Mouse (Mus musculus) heart, postnatal 0 days (tissue): ENCODE data around the gene Birc3. TPM values are rescaled to one million over a fixed set of nuclear protein-coding genes. Genes with fewer than 3 reads are reported as not detected.
"Not testable (repeated sequence)": the region's sequence is repeated elsewhere in the genome, so short reads cannot be mapped to it uniquely, and the experiment has no call there.

Source experiments
- ATAC-seq: fragments of 200-750 bp; cut with Nextera tagmentation; 2 replicates; pipeline ENCODE4 v1.8.0; 2017; ENCODE audit warnings: low read depth, moderate number of reproducible peaks, moderate library complexity; ENCODE audit not compliant: insufficient read depth
- DNase-seq: peaks from one replicate; pipeline ENCODE4 v3.0.0-alpha.2; 2016; ENCODE audit warnings: low spot score
- H3K27ac ChIP-seq: fragments of 300-500 bp; sonication (generic); 2 replicates; pipeline ENCODE4 v1.5.1; 2014; ENCODE audit warnings: low read depth, mild to moderate bottlenecking
- H3K27me3 ChIP-seq: fragments of 300-500 bp; sonication (generic); 2 replicates; pipeline ENCODE4 v1.6.1; 2014; ENCODE audit warnings: low read length, mixed read lengths; ENCODE audit not compliant: control insufficient read depth, insufficient read depth
- H3K36me3 ChIP-seq: fragments of 300-500 bp; sonication (generic); replicated peaks from 2 replicates; pipeline ENCODE4 v1.6.1; 2014; ENCODE audit warnings: low read length, mixed read lengths; ENCODE audit not compliant: control insufficient read depth, insufficient read depth
- H3K4me1 ChIP-seq: fragments of 300-500 bp; sonication (generic); 2 replicates; pipeline ENCODE4 v1.6.1; 2014; ENCODE audit warnings: antibody characterized with exemption; ENCODE audit not compliant: control insufficient read depth, insufficient read depth
- H3K4me2 ChIP-seq: fragments of 300-500 bp; sonication (generic); 2 replicates; pipeline ENCODE4 v1.6.1; 2014; ENCODE audit warnings: low read depth, mild to moderate bottlenecking, low read length, moderate library complexity
- H3K4me3 ChIP-seq: fragments of 300-500 bp; sonication (generic); 2 replicates; pipeline ENCODE4 v1.5.1; 2014; ENCODE audit warnings: low read depth, low read length
- H3K9ac ChIP-seq: fragments of 300-500 bp; sonication (generic); replicated peaks from 2 replicates; pipeline ENCODE4 v1.6.1; 2014; ENCODE audit warnings: low read depth, low read length, mixed read lengths
- H3K9me3 ChIP-seq: fragments of 300-500 bp; sonication (generic); replicated peaks from 2 replicates; pipeline ENCODE4 v1.6.1; 2016; ENCODE audit warnings: low read length; ENCODE audit not compliant: control insufficient read depth
- CTCF ChIP-seq: IDR thresholded peaks from 2 replicates; pipeline ENCODE4 v1.5.1; 2016; ENCODE audit warnings: antibody characterized with exemption, control low read depth, low read depth
- EP300 ChIP-seq: IDR thresholded peaks from 2 replicates; pipeline ENCODE4 v1.6.1; 2016; ENCODE audit warnings: antibody characterized with exemption, low read depth
- WGBS: fragments of 180-500 bp; shearing (Covaris S2); extraction: QIAGEN DNeasy Blood & Tissue Kit; methylation state at CpG from one replicate; pipeline ENCODE4 v1.1.7; 2014; 5-methylcytosine and 5-hydroxymethylcytosine counted together
- polyA plus RNA-seq: library from polyadenylated mRNA; unstranded; fragments of >200 nt; fragmentation: Nextera tagmentation; extraction: Ambion mirVana; gene quantifications from 2 replicates; pipeline ENCODE4 v1.2.1, GENCODE M21; 2015
- total RNA-seq: library from RNA; depleted of rRNA; stranded (reverse); fragments of >200 nt; gene quantifications from 2 replicates; pipeline ENCODE4 v1.2.3, GENCODE M21; 2014; ENCODE audit warnings: low replicate concordance

Gene Birc3
- total and polyA plus RNA-seq, 2 experiments from 2014 or later, result 3.9 to 7.1 TPM

- no peak for DNase-seq
- WGBS, result 67% methylated on average over 4 of the region's 4 CpGs
- no peak for TF ChIP-seq CTCF
- TF ChIP-seq EP300, result no peak
- H3K4me1 ChIP-seq, result no peaks in the 10 kb centered on the region
- no peak overlapping the region for H3K9ac ChIP-seq
- H3K27ac ChIP-seq, result 0 out of 2 replicates have a peak overlapping the region, but pooled peaks have one; percentile 74
- H3K9me3 ChIP-seq, result no peaks in the 10 kb centered on the region
- H3K27me3 ChIP-seq, result no peaks in the 10 kb centered on the region
- ATAC-seq, result no peak
- H3K36me3 ChIP-seq, result no peaks in the 10 kb centered on the region; the same call in 1 of the 2 replicates
- peak overlapping the region; percentile 55; the same call in 1 of the 2 replicates for H3K4me3 ChIP-seq
- H3K4me2 ChIP-seq, result peak overlapping the region; percentile 80; the same call in 1 of the 2 replicates
Observed at GRCm38 (mm10) chr9:7871316-7872043, 1.5 kb downstream of the Birc3 start.

- ATAC-seq (no peak), DNase-seq (no peak)
- no peak overlapping the region for H3K9ac ChIP-seq
- H3K27ac ChIP-seq, result 0 out of 2 replicates have a peak overlapping the region, but pooled peaks have one; percentile 30
- no peaks in the 10 kb centered on the region for H3K9me3 ChIP-seq
- 88% methylated on average over 10 of the region's 10 CpGs for WGBS
- H3K36me3 ChIP-seq, result no peaks in the 10 kb centered on the region; the same call in 1 of the 2 replicates
- TF ChIP-seq CTCF (no peak), EP300 (no peak)
- no peaks in the 10 kb centered on the region for H3K4me1 ChIP-seq
- H3K4me3 ChIP-seq, result no peak overlapping the region
- 0 out of 2 replicates have a peak overlapping the region, but pooled peaks have one; percentile 4 for H3K4me2 ChIP-seq
- no peaks in the 10 kb centered on the region for H3K27me3 ChIP-seq
Observed at GRCm38 (mm10) chr9:7870556-7871315, 2.2 kb downstream of the Birc3 start.

- DNase-seq, result no peak
- whole genome bisulfite sequencing, result 79% methylated on average over 4 of the region's 4 CpGs
Observed at GRCm38 (mm10) chr9:7868838-7869491, 4.0 kb downstream of the Birc3 start.

GRCm38 (mm10) chr9:7867981-7868380, 5.0 kb downstream of the Birc3 start:
- H3K9ac ChIP-seq, result no peak overlapping the region
- no peak for TF ChIP-seq EP300
- no peak for TF ChIP-seq CTCF
- no peaks in the 10 kb centered on the region for H3K4me1 ChIP-seq
- H3K4me2 ChIP-seq, result no peak overlapping the region
- no peak overlapping the region for H3K4me3 ChIP-seq
- 82% methylated on average over 3 of the region's 3 CpGs for WGBS
- ATAC-seq (no peak), DNase-seq (no peak)
- H3K9me3 ChIP-seq, result no peaks in the 10 kb centered on the region
- H3K27ac ChIP-seq, result no peak overlapping the region
- no peaks in the 10 kb centered on the region for H3K27me3 ChIP-seq
- H3K36me3 ChIP-seq, result no peaks in the 10 kb centered on the region; the same call in 1 of the 2 replicates

More at GRCm38 (mm10) chr9:7868838-7869491, 4.0 kb downstream of the Birc3 start:
- no peaks in the 10 kb centered on the region for H3K9me3 ChIP-seq
- ATAC-seq, result no peak
- TF ChIP-seq CTCF (no peak), EP300 (no peak)
- H3K4me3 ChIP-seq, result no peak overlapping the region
- no peak overlapping the region for H3K27ac ChIP-seq
- H3K4me1 ChIP-seq, result no peaks in the 10 kb centered on the region
- H3K4me2 ChIP-seq, result no peak overlapping the region
- H3K36me3 ChIP-seq, result no peaks in the 10 kb centered on the region; the same call in 1 of the 2 replicates
- no peak overlapping the region for H3K9ac ChIP-seq
- H3K27me3 ChIP-seq, result no peaks in the 10 kb centered on the region

GRCm38 (mm10) chr9:7866981-7867380, 6.0 kb downstream of the Birc3 start:
- not testable (repeated sequence) for H3K9me3 ChIP-seq, H3K4me1 ChIP-seq, DNase-seq, H3K9ac ChIP-seq, H3K4me3 ChIP-seq, ATAC-seq, H3K27me3 ChIP-seq, H3K4me2 ChIP-seq, H3K36me3 ChIP-seq, H3K27ac ChIP-seq
- WGBS, result 73% methylated on average over 2 of the region's 2 CpGs
